Mouse (Mus musculus): ENCODE results near the gene Ms4a6d.
"Not testable (repeated sequence)": the region's sequence is repeated elsewhere in the genome, so short reads cannot be mapped to it uniquely, and the experiment has no call there.

Gene Ms4a6d

DNA sequence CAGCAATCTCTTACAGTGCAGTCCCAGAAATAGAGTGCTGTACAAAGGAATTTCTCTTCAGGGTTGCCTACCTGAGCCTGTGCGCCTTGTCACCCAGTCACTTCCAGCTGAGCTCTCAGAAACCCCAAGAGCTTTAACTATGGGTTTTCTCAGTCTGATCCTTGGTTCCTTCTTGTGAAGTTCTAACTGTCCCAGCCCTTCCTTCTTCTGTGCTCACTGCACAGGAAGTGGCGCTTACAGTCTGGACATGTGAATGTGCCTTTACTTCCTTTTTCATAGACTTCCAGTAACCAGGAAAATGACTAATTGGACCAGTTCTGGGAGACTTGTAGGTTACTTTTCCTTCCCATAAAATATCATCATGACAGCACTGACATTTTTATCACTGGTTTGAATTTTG lies at the start of gene Ms4a6d:
TSS of gene Ms4a6d (minus strand) at position 247 of the 400 bp plus-strand sequence.
- DNase-seq, result no peak

GRCm38 (mm10) chr19:11649564-11649963 lies 44.9 kb upstream of the Ms4a6d start:
- DNase-seq, result no peak

DNA sequence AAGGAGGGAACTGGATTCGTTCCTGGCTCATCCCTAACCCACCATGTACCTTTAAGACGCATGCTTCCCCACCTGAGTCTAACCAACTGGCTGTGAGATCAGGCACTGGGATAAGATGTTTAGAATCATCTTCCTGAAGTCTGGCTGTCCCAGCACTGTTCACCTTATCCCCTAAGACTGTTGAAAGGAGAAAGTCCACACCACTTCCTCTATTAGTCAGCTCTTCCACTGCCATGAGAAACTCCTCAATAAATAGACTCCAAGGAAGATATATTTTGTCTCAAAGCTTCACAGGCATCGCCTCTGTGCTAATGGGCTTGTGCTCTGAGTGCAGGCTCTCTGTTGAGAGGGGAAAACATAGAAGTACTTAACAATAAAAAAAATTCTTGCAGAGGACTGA lies 41.5 kb upstream of the Ms4a6d start:
- no peak for DNase-seq

- no peak for DNase-seq
Observed at GRCm38 (mm10) chr19:11640732-11641131, 36.1 kb upstream of the Ms4a6d start, which contains the start of gene Ms4a3. Gene Ms4a3, minus strand, starts transcription at chr19:11640851.

GRCm38 (mm10) chr19:11639038-11639437 lies 34.4 kb upstream of the Ms4a6d start:
- DNase-seq, result no peak

GRCm38 (mm10) chr19:11635572-11635971 lies 30.9 kb upstream of the Ms4a6d start:
- no peak for DNase-seq

GRCm38 (mm10) chr19:11634330-11634729 lies 29.7 kb upstream of the Ms4a6d start:
- no peak for DNase-seq

DNA sequence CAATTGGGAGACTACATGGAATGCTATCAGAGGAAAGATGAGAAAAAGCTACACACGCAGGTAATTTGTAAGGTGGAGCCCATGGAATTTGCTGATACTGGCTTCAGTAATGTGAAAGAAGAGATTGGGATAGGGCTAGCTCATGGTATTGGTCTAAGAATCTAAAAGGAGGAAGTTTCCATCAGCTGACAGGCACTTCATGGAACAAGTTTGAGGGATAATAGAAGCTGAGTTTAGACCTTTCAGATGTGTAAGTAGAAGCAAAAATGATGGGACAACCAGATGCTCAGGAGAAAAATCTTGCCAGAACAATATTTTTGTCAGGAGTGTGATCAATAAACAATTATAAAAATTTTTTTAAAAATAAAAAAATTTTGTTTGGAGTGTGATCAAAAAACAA lies 29.1 kb upstream of the Ms4a6d start:
- DNase-seq, result no peak

GRCm38 (mm10) chr19:11625231-11625630 lies 20.6 kb upstream of the Ms4a6d start:
- DNase-seq, result no peak

- no peak for DNase-seq
Observed at GRCm38 (mm10) chr19:11624800-11625199, 20.2 kb upstream of the Ms4a6d start.

DNA sequence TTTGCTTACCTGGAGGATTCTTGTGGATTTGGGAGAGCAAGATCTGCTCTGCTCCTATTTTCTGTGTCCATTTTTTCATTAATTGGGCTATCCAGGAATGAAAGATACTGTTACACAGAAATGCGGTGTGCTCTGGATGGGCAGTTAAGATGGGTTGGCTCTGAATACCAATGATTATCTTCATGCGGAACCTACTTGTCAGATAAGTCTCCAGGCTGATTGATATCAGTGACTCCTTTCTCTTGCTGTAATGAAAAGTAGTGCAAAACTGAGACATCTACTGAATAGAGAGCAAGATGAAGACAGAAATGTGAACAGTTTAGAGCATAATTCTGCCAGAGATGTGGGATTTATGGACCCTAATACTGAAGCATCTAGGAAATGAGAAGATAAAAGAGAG lies 18.9 kb upstream of the Ms4a6d start, which contains the start of gene Ms4a2:
TSS of gene Ms4a2 (minus strand) at position 169 of the 400 bp plus-strand sequence.
- DNase-seq, result no peak

GRCm38 (mm10) chr19:11617983-11618382 lies 13.3 kb upstream of the Ms4a6d start:
- no peak for DNase-seq

DNA sequence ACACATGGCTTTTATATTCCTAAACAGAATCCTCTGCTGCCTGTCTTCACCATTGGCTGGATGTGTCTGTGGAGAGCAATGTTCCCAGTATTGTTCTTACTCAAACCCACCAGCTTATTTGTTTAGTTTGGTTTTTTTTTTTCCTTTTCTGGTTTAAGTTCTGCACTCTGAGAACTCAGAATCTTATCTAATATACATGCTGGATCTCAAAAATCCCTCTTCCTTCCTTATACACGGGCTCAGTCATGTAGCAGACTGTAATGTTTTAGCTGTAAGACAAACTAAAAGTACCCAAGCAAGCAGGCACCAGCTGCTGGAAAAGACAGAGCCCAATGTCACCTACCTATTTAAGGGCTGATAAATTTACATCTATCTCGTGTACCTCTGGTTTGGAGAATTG lies 10.2 kb upstream of the Ms4a6d start:
- no peak for DNase-seq

DNA sequence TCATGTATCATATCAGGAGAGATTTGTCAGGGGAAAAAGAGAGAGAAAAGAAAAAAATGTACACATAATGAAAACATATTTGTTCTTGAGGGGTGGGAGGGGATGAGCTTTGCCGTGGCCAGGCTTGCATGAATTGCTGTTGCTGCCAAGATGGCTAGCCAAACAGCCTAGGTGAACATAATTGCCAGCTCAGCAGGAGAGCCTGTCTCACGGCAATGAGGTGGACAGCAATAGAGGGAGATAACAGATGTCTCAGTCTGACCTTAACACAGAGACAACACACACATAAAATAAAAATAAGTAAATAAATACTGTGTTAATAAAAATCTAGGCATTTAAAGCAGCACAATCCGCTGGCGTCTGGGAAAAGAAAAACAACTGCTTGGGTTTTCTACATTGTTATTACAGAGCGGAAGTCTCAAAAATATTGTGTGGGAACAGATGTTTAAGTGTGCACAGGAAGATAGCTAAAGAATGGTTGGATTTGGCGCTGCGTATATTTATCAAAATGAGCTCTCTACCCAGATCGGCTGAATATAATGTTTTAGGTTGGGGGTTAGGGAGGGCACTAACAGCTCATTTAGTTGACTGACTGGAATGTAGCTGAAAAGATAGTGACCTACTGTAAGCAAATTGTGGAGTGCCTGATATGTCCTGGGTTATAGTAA lies 9.3 kb upstream of the Ms4a6d start:
- DNase-seq, result no peak

DNA sequence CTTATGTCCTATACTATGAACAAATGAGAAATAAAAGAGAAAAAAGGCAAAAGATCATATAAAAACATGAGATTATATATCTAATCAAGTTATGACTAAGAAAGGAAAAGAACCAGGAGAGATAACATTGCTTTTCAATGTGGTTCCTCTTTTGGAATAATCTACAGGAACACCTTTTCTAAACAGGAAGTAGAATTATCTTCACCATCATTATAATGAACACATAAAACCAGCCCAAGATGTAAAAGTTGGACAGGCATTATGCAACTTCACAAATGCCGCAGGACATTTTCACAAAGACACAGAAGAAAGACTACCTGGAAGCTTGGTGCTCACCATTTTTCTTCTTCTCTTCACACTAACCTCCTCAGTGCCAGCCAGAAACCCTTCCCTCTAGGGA lies 8.4 kb upstream of the Ms4a6d start:
- DNase-seq, result no peak

GRCm38 (mm10) chr19:11612293-11612692 lies 7.6 kb upstream of the Ms4a6d start:
- DNase-seq, result no peak

- DNase-seq, result peak; percentile 2
Observed at GRCm38 (mm10) chr19:11611541-11611945, 6.9 kb upstream of the Ms4a6d start.

- DNase-seq, result no peak
Observed at GRCm38 (mm10) chr19:11608172-11608571, 3.5 kb upstream of the Ms4a6d start.

DNA sequence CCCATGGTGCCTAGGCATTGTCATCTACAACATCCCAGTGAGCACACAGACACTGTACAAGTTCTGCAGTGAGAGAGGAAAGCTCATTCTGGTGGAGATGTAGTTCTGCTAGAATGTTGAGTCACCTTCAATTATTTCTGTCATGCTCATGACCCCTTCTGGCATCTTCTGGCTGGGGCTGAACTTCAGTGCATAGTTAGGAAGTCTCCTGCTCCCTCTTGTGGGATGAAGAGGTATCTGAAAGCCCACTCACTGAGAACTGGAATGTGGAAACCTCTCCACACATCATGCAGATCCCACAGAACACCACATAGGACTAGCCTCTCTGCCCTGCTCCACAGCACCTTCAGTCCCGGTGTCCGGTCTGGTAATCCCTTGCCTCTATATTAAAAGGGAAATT lies 2.6 kb downstream of the Ms4a6d start:
- DNase-seq, result no peak

DNA sequence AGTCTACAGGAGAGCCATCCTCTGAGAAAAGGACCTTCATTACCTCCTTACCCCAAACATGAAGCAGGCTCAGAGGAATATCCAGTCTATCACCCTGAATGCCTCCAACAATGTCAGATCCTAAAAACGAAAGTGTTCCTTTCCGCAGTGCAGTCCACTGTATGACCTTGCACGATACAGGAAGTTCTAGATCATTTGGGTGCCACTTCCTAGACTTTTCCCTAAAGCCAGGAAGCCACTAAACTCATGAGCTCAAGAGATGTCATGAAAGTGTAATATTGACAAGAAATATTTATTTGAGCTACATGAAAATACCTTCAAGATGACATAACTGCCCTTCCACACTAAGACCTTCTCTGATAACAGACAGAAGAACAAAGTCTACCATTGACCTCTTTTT lies 3.3 kb downstream of the Ms4a6d start:
- no peak for DNase-seq

GRCm38 (mm10) chr19:11589891-11590449 lies 14.7 kb downstream of the Ms4a6d start:
- DNase-seq, result no peak

DNA sequence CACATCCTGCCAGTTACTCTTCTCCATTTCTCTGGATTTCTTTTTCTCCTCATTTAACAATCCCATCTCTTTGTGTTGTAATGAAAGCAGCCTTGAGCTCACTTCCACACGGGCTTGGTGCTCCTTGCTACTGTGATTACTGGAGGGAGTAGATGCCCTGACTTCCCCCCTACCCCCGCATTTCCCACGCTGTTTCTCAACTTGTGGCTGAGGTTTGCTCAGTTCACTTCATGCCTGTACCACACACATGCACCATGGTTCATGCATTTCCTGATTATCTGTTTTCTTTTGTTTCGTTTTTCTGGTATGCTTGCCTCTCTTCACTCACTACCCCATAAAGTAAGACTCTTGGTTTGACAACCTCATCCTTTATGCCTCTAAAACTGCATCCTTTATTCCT lies 15.4 kb downstream of the Ms4a6d start:
- no peak for DNase-seq

- no peak for DNase-seq
Observed at GRCm38 (mm10) chr19:11574965-11575364, 29.7 kb downstream of the Ms4a6d start.

GRCm38 (mm10) chr19:11559560-11559959 lies 45.1 kb downstream of the Ms4a6d start:
- not testable (repeated sequence) for DNase-seq

DNA sequence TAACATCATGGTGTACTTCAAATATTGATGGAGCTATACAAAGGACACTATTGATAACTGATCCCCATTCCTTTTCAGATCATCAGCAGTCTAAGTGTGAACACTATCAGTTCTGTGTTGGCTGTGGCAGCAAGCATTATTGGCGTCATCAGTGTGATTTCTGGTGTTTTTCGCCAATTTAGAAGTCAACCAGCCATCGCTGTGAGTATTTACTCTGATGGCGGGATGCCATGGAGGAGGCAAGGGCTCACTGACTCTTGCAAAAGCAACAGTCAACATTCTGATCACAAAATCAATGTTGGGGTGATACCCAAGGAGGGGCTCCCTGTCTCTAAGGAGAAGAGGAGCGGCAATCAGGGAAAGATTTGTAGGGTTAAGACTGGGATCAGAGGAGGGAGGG lies 49.9 kb downstream of the Ms4a6d start:
- no peak for DNase-seq
